Mouse (Mus musculus) kidney, adult 2 months (tissue): Measurements from ENCODE around the gene 4930451I11Rik. TPM values are rescaled to one million over a fixed set of nuclear protein-coding genes. Genes with fewer than 3 reads are reported as not detected.
A peak's percentile ranks its signal among the peaks of the same experiment; 100 is the strongest.

Experiments used
- DNase-seq: peaks from one replicate; pipeline ENCODE4 v3.0.0; 2021
- H3K27ac ChIP-seq: fragments of 200-500 bp; 2 replicates; pipeline ENCODE4 v1.5.1; 2012; ENCODE audit warnings: low read depth, low read length, control low read depth, inconsistent platforms; ENCODE audit not compliant: insufficient read depth
- H3K27me3 ChIP-seq: fragments of 200-500 bp; replicated peaks from 2 replicates; pipeline ENCODE4 v1.6.1; 2012; ENCODE audit warnings: mild to moderate bottlenecking, moderate library complexity, low read length, inconsistent platforms; ENCODE audit not compliant: control insufficient read depth, insufficient read depth
- H3K36me3 ChIP-seq: fragments of 200-500 bp; 2 replicates; pipeline ENCODE4 v1.6.1; 2012; ENCODE audit warnings: mild to moderate bottlenecking, moderate library complexity, low read length, inconsistent platforms; ENCODE audit not compliant: control insufficient read depth, insufficient read depth
- H3K4me1 ChIP-seq: fragments of 200-500 bp; 2 replicates; pipeline ENCODE4 v1.6.1; 2011; ENCODE audit warnings: low read length; ENCODE audit not compliant: control insufficient read depth, insufficient read depth
- H3K4me3 ChIP-seq: fragments of 200-500 bp; 2 replicates; pipeline ENCODE4 v1.5.1; 2011; ENCODE audit warnings: mild to moderate bottlenecking, low read depth, low read length, control low read depth; ENCODE audit not compliant: insufficient read depth
- CTCF ChIP-seq: fragments of 200-500 bp; conservative IDR thresholded peaks from 2 replicates; pipeline ENCODE4 v1.5.1; 2011; ENCODE audit warnings: low read depth, mild to moderate bottlenecking, control low read depth, low read length, moderate library complexity, mixed read lengths; ENCODE audit not compliant: insufficient read depth, insufficient read length
- POLR2A ChIP-seq: fragments of 200-500 bp; IDR thresholded peaks from one replicate; pipeline ENCODE4 v1.6.1; 2011; ENCODE audit warnings: low read depth, low read length, control low read depth
- WGBS: fragments of 180-500 bp; shearing (Covaris S2); methylation state at CpG from one replicate; pipeline ENCODE4 v1.1.7; 2018; 5-methylcytosine and 5-hydroxymethylcytosine counted together
- polyA plus RNA-seq: library from polyadenylated mRNA; depleted of rRNA; stranded (reverse); fragments of >200 nt; gene quantifications from 2 replicates; pipeline ENCODE4 v1.2.3, GENCODE M21; 2012

The 4930451I11Rik gene
- polyA plus RNA-seq, 1 experiment = not detected

GRCm38 (mm10) chr7:126795387-126796317, 35.8 kb downstream of the 4930451I11Rik start:
- Histone ChIP-seq H3K27ac (no peak overlapping the region), H3K36me3 (peaks cover 6% of the 10 kb centered on the region; the same call in 1 of the 2 replicates), H3K27me3 (no peaks in the 10 kb centered on the region), H3K4me3 (no peak overlapping the region), H3K4me1 (peaks cover 9% of the 10 kb centered on the region; the same call in 1 of the 2 replicates)
- no peak for DNase-seq
- 81% methylated on average over 16 of the region's 16 CpGs for WGBS
- TF ChIP-seq POLR2A (no peak), CTCF (no peak; the same call in 1 of the 2 replicates)

GRCm38 (mm10) chr7:126794271-126794605, 37.2 kb downstream of the 4930451I11Rik start:
- H3K4me3 ChIP-seq = no peak overlapping the region
- peaks cover 6% of the 10 kb centered on the region; the same call in 1 of the 2 replicates for H3K36me3 ChIP-seq
- TF ChIP-seq POLR2A (no peak), CTCF (no peak)
- no peak for DNase-seq
- no peak overlapping the region for H3K27ac ChIP-seq
- 45% methylated on average over 4 of the region's 4 CpGs for WGBS
- no peaks in the 10 kb centered on the region for H3K27me3 ChIP-seq
- peaks cover 6% of the 10 kb centered on the region; the same call in 1 of the 2 replicates for H3K4me1 ChIP-seq

DNA sequence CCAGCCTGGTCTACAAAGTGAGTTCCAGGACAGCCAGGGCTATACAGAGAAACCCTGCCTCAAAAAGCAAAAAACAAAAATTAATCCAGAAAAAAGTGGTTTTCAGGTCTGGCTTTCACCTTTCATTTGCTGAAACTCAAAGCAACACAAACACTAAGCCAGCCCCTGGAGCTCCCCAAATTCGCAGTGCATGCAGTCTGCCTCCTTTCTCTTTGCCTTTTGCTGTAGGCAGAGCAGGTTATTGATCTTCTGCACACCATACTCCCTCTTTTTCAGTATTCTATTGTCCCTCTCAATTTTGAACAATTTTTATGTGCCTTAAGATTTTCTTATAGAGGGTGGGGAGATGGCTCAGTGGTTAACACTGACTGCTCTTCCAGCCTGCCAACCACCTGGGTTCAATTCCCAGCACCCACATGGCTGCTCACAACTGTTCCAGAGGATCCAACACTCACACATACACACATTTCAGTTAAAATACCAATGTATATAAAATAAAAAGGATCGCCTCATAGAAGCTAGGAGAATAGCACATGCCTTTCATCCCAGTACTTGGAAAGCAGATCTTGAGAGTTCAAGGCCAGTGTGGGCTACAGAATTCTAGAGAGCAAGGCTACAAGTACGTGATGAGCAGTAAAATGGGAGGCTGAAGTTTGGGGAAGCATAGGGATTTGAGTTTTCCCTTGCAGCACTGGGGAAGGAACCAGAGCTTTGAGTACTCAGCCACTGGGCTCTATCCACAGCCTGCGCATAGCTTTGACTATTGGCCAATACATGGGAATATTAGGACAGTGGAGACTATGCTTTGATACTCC, 37.8 kb downstream of the 4930451I11Rik start:
- Histone ChIP-seq H3K4me1 (peaks cover 6% of the 10 kb centered on the region; the same call in 1 of the 2 replicates), H3K4me3 (no peak overlapping the region), H3K36me3 (peaks cover 6% of the 10 kb centered on the region; the same call in 1 of the 2 replicates), H3K27me3 (no peaks in the 10 kb centered on the region), H3K27ac (no peak overlapping the region)
- 72% methylated on average over 4 of the region's 4 CpGs for WGBS
- TF ChIP-seq POLR2A = no peak
- TF ChIP-seq CTCF = no peak
- no peak for DNase-seq

GRCm38 (mm10) chr7:126792721-126793443, 38.6 kb downstream of the 4930451I11Rik start:
- WGBS = 27% methylated on average over 11 of the region's 11 CpGs
- no peak for DNase-seq
- H3K36me3 ChIP-seq = peaks cover 6% of the 10 kb centered on the region; the same call in 1 of the 2 replicates
- peaks cover 6% of the 10 kb centered on the region; the same call in 1 of the 2 replicates for H3K4me1 ChIP-seq
- H3K27ac ChIP-seq = peak overlapping the region; percentile 41
- no peaks in the 10 kb centered on the region for H3K27me3 ChIP-seq
- TF ChIP-seq CTCF = no peak
- TF ChIP-seq POLR2A = no peak
- H3K4me3 ChIP-seq = peak overlapping the region; percentile 73

GRCm38 (mm10) chr7:126791851-126792720, 39.4 kb downstream of the 4930451I11Rik start, which contains the start of gene Ppp4c:
Gene Ppp4c (minus strand): TSS chr7:126792496.
- no peaks in the 10 kb centered on the region for H3K27me3 ChIP-seq
- peak within 1 kb of the TSS; percentile 73 for H3K4me3 ChIP-seq
- peaks cover 6% of the 10 kb centered on the region; the same call in 1 of the 2 replicates for H3K4me1 ChIP-seq
- H3K36me3 ChIP-seq = peaks cover 6% of the 10 kb centered on the region; the same call in 1 of the 2 replicates
- under 1% methylated on average over 74 of the region's 83 CpGs for WGBS
- DNase-seq = peak; percentile 98
- TF ChIP-seq POLR2A = peak; percentile 4
- TF ChIP-seq CTCF = 0 out of 2 replicates have a peak, but pooled peaks have one; percentile 1
- H3K27ac ChIP-seq = peak within 1 kb of the TSS; percentile 72
